Mouse (Mus musculus) heart, postnatal 10 days (tissue): Measurements from ENCODE around the gene Serinc1. TPM values are rescaled to one million over a fixed set of nuclear protein-coding genes. Genes with fewer than 3 reads are reported as not detected.
"Not testable (repeated sequence)": the region's sequence is repeated elsewhere in the genome, so short reads cannot be mapped to it uniquely, and the experiment has no call there.

Experiments used
- DNase-seq, 2 experiments: peaks; one replicate each; pipeline ENCODE4 v3.0.0; 2021
- intact Hi-C: fragments of 180-260 bp; cut with DNase I; formaldehyde crosslinking; loops from one replicate; pipeline ENCODE4 v1.15.1; 2025
- total RNA-seq, 2 experiments: library from RNA; stranded (reverse); gene quantifications; 2 replicates each; pipeline ENCODE4 v1.2.3; 2021

Gene Serinc1
- total RNA-seq, result 100 to 1,000 TPM; 255 to 258 TPM

DNA sequence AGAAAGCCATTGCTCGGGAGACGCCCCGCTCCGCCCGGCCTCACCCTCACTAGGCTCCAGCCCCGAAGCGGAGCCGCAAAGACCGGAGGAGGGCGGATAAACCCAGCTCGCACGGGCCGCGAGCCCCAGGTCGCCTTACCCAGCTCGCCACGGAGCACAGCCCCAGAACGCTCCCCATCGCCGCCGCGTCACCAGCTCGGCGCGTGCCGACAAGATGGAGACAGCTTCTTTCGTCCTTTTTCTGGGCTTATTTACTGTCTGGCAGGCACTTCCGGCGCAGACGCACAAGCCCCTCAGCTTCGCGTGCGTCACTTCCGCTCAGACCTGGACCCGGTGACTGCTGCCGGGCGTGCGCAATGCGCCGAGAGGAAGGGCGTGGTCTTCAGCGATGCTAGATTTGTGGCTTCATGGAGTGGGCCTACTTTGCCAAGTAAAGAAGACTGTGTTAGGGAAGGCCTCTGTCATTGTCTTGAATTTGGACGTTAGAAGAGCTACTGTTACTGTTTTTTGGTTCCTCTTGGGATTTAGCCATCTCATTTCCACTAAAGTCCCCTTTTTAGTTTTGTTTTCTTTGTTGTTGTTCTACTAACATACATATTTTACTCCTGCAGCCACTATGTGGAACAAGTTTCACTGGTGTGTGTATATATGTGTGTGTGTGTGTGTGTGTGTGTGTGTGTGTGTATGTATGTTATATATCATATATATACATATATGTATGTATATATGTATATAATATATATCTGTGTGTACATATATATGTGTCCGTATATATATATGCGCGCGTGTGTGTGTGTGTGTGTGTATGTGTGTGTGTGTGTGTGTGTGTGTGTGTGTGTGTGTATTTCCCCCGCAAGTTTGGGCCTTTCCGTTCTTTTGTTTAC lies at the start of gene Serinc1:
Gene Serinc1, minus strand, starts transcription at position 313 of the 884 bp plus-strand sequence.
- intact Hi-C loops, result no loop called here
- DNase-seq, result peak; percentile 94 to 97

DNA sequence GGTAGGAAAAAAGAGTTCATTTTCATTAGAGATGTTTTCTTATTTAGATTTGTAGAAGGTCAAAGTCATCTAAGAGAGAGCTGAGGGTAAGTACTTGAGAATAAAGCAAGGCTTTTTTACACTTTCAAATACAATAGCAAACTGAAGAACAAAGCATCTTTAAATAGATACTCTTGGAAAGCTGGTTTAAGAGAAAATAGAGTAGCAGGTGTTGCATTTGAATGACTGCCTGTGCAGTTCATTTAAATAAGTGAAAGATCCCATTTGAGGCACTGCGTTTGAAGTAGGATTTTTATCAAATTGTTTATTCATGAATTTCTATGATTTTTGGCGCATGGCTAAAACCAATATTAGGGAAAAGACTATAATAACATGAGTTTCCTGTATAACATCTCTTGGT lies 44.4 kb upstream of the Serinc1 start:
- no peak for DNase-seq
- intact Hi-C loops, result no loop called here

GRCm38 (mm10) chr10:57572130-57572529 lies 39.8 kb upstream of the Serinc1 start:
- DNase-seq, result no peak
- intact Hi-C loops, result loop anchor here (5.0 kb wide), 1 partner anchor 155 kb away; no protein-coding TSS in a partner anchor

DNA sequence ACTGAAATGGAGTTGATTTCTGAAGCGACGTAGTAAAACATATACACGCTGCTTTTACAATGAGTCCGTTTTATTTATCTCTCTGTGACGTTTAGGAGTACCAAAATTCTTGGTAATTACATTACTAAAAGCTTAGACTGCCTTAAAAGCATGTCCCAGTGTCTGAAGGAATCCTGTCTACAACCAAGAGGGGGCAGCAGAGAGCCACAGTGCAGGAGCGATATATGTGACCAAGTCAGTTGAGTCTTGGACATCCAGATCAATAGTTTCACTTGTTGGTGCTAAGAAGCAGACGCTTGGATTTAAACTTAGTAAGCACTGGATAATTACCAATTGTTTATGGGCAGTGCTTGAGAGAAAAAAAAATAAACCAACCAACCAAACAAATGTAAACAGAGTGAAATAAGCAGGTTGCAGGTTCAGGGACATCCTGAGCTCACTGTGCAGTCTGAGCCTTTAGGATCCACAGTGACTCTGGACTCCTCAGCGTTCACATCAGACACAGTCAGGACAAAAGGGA lies 38.9 kb upstream of the Serinc1 start:
- intact Hi-C loops, result loop anchor here (5.0 kb wide), 1 partner anchor 156 kb away; no protein-coding TSS in a partner anchor
- DNase-seq, result peak; percentile 37 to 64

GRCm38 (mm10) chr10:57569023-57569931 lies 36.9 kb upstream of the Serinc1 start:
- no peak for DNase-seq
- intact Hi-C loops, result no loop called here

DNA sequence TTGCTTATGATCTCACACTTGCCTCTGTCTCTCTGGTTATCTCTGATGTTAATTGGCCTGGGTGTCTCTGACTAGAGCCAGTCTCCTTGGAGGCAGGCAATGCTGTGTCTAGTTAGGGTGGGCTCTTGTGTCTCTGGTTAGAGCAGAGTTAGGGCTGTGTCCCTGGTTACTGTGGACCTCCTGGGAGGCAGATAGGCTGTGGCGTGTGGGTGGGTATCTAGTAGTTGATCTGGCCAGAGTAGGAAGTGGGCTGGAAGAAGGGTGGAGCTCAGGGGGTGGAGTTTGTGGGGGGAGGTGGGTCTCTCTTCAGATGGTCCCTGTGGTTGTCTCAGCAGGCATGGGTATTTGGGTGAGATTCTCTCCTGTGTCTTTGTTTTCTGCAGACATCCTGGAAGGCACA lies 33.9 kb upstream of the Serinc1 start:
- DNase-seq, result no peak
- intact Hi-C loops, result no loop called here

GRCm38 (mm10) chr10:57557597-57557996 lies 25.3 kb upstream of the Serinc1 start:
- intact Hi-C loops, result no loop called here
- DNase-seq, result no peak

DNA sequence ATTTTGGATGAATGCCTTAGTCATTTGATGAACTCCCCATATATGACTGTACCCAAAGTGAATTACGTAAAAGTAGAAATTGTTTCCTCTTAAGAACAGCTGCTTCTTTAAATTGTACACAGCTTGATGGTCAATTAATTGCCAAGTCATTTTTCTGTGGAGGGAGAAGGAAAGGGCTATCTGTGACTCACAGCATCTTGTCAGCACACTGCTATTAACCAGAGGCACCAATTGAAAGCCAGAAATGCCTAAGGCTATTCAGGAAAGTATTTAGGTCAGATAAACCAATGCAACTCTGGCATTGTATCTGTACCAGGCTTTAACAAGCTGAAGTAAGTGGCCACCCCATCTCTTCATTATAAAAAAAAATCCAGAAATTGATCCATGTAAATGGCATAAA lies 21.4 kb upstream of the Serinc1 start:
- no peak for DNase-seq
- intact Hi-C loops, result no loop called here

DNA sequence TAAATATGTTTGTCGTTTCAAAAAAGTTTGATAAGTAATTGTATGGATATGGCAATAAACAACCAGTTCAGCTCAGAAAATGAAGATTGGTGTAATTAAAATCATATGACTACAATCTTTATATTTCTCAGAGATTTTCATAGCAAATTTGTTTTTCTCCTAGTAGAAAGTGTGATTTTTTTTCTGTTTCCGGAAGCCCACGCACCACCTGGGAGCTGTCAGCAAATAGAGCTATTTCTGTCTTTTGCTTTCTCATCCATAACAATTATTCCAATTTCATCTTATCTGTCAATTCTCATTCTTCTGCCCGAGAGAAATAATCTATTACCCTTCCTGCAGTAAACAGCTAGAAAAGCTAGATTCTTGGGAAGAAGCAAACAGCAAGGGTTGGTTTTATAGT lies 17.3 kb upstream of the Serinc1 start:
- no peak for DNase-seq
- intact Hi-C loops, result no loop called here

GRCm38 (mm10) chr10:57543890-57544289 lies 11.6 kb upstream of the Serinc1 start:
- DNase-seq, intact Hi-C loops: not testable (repeated sequence)

DNA sequence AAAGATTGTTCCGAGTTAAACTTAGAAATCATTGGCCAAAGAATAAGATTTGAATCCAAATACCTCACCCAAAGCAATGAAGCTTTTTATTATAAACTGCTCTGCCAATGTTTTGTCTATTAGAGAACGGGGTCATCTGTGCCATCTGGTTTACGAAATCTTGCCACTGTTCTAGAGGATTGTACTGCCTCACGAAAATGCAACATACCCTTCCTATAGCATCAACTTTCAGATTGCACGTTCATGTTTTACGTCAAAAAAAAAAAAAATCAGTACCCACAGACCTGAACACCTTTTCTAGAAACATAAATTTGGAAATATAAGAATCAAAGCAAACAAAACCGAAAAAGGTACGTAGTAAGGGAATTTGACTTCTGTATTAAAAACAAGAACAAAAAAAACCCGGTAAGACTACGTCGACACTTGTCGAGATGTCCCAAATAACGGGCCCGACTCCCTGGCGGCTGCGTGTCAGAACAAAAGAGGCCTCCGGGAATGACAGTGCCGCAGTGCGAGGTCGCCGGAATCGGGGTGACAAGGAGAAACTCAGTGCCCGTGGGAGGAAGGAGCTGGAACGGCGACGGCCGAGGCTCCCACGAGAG lies 613 bp downstream of the Serinc1 start:
- intact Hi-C loops, result no loop called here
- DNase-seq, result no peak

- DNase-seq, result no peak
- intact Hi-C loops, result no loop called here
Observed at GRCm38 (mm10) chr10:57531076-57531475, 1.3 kb downstream of the Serinc1 start.

DNA sequence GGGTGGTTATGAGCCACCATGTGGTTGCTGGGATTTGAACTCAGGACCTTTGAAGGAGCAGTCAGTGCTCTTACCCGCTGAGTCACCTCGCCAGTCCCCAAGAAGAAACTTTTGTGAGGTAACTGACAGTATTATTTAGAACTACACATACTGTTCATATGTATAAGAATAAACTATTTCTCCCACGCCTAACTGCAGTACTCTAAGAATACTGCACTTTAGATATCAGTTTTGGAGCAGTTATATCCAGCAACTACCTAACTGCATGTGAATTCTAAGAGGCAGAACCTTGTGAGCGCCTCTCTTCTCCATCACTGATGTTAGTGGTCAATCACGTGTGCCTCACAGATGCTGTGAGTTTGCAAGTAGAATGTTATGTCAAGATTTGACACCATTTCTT lies 5.9 kb downstream of the Serinc1 start:
- intact Hi-C loops, result no loop called here
- no peak for DNase-seq

DNA sequence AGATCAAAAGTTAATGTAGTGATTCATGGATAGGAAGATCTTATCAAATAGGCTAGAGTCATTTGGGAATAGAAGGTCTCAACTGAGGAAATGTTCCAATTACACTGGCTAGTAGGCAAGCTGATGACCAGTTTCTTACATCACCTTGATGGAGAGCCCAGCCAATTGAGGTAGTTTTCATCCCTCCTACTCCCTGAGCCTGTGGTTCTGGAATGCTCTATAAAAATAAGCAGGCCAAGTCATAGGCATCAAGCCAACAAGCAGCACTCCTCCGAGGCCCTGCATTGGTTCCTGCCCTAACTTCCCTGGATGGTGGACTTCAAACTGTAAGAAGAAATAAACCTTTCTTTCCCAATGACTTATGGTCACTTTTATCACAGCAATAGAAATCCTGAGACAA lies 17.1 kb downstream of the Serinc1 start:
- intact Hi-C loops, result no loop called here
- no peak for DNase-seq

DNA sequence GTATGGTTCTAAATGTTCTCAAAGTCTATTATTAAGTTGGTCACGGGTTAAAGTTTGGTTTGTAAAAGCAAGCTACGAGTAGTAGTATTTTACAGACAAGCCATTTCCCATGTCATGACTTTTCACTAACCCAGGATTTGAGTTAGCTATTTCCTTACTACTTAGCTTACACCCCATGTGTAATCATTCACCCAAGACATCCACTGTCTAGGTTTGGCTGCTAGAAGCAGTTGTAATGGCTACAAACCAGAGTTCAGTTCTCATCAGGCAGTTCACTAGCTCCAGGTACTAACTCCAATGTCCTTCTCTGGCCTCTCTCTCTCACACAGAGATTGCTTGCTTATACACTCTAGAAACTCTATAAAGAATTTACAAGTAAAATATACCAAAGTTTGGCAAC lies 17.7 kb downstream of the Serinc1 start:
- DNase-seq, result no peak
- intact Hi-C loops, result no loop called here

DNA sequence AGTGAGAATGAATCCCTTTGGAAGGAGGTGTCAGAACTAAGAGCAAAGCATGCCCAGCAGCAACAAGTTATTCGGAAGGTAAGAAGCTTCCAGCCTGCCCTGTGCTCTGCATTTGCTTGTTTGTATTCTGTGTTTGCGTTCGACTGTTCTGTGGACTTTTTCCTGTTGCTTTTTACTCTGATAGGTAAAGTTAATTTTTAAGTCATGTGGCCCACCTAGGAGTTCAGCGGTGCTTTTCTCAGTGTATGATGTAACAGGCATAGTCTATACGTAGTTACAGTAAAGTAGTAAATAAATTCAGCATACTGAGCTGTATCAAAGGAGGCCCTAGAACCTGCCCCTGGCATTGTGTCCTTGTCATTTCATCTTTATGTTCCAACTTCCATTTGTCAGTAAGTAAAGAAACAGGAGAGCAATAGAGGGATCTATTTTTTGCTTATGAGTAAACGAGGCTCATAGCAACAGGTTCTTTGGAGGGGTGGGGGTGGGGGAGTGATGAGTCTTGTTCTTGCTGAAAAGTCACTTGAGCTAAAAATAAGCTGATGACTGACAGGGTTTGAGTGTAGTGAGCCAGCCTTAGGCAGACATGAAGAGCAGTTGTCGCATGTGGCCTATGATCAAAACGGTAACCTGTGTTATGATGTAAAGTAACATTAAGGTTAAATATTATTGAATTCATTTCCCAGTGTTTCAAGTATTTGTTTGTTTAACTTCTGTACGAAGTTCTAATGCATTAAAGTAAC lies 32.7 kb downstream of the Serinc1 start:
- DNase-seq, result peak; percentile 24 to 29
- intact Hi-C loops, result no loop called here

DNA sequence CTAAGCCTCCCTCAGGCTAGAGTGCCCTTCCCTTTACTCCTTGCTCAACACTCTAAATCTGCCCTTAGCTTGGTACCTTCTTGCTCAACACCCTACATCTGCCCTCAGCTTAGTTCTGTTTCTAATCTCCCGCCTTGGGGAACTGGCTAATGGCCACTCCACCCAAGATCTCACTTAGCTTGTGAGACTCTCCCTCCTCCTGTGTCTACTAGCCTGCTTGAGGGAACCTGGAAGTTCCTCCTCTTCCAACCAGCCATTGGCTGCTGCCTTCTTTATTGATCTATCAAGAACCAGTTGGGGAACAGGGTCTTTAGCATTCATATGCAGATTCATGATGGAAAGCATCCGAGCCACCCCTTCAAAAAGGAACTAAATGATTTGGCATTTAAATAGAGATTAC lies 40.3 kb downstream of the Serinc1 start:
- intact Hi-C loops, result no loop called here
- DNase-seq, result no peak

DNA sequence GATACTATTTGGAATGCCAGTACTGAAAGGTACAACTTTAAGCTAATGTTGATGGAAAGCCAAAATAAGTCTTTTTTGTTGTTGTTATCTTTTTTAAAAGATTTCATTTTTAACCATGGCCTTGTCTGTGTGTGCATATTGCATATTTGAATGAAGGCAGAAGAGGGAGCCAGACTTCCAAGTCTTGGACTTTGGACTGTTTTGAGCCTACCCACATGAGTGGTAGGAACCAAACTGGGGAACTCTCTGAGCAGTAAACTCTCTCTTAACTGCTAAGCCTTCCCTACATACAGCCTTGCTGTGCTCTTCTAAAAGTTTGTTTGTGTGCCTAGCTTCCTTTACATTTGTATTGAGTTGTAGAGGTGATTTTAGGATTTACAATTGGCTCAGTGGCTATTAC lies 43.7 kb downstream of the Serinc1 start:
- intact Hi-C loops, result no loop called here
- no peak for DNase-seq

GRCm38 (mm10) chr10:57487201-57487600 lies 45.1 kb downstream of the Serinc1 start:
- intact Hi-C loops, result loop anchor here (2.0 kb wide), 1 partner anchor 42 kb away; no protein-coding TSS in a partner anchor
- DNase-seq, result peak in 1 of 2 experiments; percentile 9

DNA sequence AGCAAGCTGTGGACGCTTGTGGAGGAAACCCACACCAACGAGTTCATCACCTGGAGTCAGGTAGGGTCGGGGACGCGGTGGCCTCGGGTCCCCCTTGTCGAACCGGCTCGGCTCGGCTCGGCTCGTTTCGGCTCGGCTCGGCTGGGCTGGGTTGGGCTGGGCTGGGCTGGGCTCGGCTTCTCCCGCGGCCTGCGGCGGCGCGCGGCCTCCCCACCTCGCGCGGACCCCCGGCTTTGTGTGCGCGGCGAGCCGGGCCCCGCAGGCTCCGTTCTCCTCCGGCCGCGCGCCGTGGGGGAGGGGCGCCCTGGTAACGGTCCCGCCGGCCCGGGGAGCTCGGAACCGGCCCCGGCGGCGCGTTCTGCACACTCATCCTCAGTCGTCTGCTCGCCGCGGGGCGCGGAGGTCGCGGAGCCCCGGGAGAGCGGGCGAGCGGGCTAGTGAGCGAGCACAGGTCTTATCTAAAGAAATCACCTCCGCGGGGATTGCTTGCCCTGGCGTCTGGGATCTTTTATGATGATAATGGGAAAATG lies 45.7 kb downstream of the Serinc1 start:
- intact Hi-C loops, result loop anchor here (2.0 kb wide), 1 partner anchor 42 kb away; no protein-coding TSS in a partner anchor
- no peak for DNase-seq
